Mouse (Mus musculus) ES-Bruce4 (cell line): ENCODE data around the gene Polk.

Experiments
- CTCF ChIP-seq: IDR thresholded peaks from one replicate; pipeline ENCODE4 v1.8.1; 2011; ENCODE audit warnings: low read depth, low read length
- EP300 ChIP-seq: IDR thresholded peaks from 2 replicates; pipeline ENCODE4 v1.6.1; 2011; ENCODE audit warnings: low read depth, low read length; ENCODE audit not compliant: insufficient read depth
- POLR2A ChIP-seq: IDR thresholded peaks from one replicate; pipeline ENCODE4 v1.8.1; 2011; ENCODE audit warnings: low read length; ENCODE audit not compliant: insufficient read depth

GRCm38 (mm10) chr13:96527856-96528255 lies 14.5 kb downstream of the Polk start:
- no peak for TF ChIP-seq CTCF
- TF ChIP-seq POLR2A = no peak
- no peak for TF ChIP-seq EP300
